Mouse (Mus musculus): Measurements from ENCODE around the gene Tmem131.

DNA sequence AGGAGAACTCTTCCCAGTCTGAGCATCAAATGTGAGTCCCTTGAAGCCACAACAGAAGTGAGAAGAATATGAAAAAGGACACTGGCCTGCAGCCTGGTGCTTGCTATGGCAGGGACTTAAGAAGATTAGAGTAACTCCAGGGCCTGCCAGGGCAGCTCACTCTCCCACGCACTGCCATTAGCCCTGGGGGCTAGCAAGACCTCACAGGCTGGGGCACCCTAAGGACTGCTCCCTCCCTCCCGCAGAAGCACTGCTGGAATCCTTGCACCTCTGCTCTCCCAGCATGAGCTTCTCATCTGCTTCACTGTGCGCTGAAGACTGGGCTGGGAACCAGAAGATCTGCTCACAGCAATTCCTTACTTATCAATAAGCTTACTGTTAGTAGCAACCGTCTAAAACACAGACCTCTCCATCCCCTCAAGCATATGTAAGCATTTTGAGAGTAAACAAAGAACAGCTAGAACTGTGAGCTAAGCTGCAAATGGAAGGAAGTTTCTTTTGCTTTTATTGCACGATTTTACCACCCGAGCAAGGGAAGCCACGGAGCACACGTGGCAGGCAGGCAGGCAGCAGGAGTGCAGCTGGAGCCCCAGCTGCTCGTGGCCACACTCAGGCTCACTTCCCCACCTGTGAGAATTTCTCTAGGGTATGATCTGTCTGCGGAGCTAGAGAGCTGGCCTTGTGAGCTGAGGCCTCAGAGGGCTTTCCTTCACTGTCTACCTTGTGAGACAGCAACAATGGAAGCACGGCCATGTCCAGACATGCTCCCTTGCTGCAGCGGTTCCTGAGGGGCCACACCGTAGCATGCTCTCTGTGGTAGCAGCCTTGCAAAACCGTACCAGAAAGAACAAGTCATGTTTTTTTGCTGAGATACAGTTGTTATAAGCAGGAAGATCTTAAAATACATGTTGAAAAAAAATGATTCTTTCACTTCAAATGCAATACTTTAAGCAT lies 112.3 kb downstream of the Tmem131 start:
- TF ChIP-seq POLR2A (IDR thresholded peaks at IDR 0.05; ENCODE audit: insufficient read depth, low read depth, low read length) (no peak), CTCF (IDR thresholded peaks at IDR 0.05; ENCODE audit: insufficient read depth, low read depth, low read length) (no peak)
